Mouse (Mus musculus) kidney, adult 2 months (tissue): Measurements from ENCODE around the gene Kcnip4.

Experiments
- CTCF ChIP-seq: fragments of 200-500 bp; conservative IDR thresholded peaks from 2 replicates; pipeline ENCODE4 v1.5.1; 2011; ENCODE audit warnings: low read depth, mild to moderate bottlenecking, control low read depth, low read length, moderate library complexity, mixed read lengths; ENCODE audit not compliant: insufficient read depth, insufficient read length
- POLR2A ChIP-seq: fragments of 200-500 bp; IDR thresholded peaks from one replicate; pipeline ENCODE4 v1.6.1; 2011; ENCODE audit warnings: low read depth, low read length, control low read depth

- no peak for TF ChIP-seq CTCF
- no peak for TF ChIP-seq POLR2A
Observed at GRCm38 (mm10) chr5:48411462-48411861, 1113.2 kb downstream of the Kcnip4 start.
